Mouse (Mus musculus): ENCODE measurements at regions not wholly inside any gene's neighbourhood (a gene's known extent, or its start where the extent isn't known, plus 50 kb on each side); places are given as distances from the start of the nearest gene placed in this dataset.

DNA sequence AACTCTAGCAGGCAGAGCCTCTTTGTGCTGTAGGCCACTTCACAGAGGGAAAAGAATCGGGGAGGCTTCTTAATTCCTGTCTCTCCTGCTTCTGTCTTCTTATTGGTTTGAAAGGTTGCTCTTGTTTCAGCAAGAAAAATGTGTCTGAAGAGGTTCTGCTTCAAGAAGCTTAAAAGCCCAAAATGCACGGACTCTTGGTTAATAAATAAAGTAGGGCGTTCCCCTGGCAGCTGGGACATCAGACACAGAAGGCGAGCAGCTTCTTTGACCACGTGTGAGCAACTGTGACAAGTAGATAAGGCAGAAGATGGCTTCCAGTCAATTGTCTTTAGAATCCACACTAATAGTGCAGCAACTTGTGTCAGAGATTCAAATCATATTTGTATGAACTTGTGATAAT is 226.9 kb upstream of the Arrdc4 start:
- no peak for ATAC-seq
- Histone ChIP-seq H3K27me3 (replicated peaks; ENCODE audit: control insufficient read depth, insufficient read depth, low read length) (no peaks in the 10 kb centered on the region), H3K4me2 (ENCODE audit: low read length) (no peak overlapping the region), H3K4me3 (replicated peaks; ENCODE audit: low read length) (no peak overlapping the region), H3K27ac (ENCODE audit: low read length) (no peak overlapping the region), H3K9me3 (ENCODE audit: control insufficient read depth, low read length) (no peaks in the 10 kb centered on the region), H3K4me1 (replicated peaks; ENCODE audit: control insufficient read depth, insufficient read depth, low read length) (peaks cover 2% of the 10 kb centered on the region; the same call in 1 of the 2 replicates), H3K9ac (replicated peaks; ENCODE audit: low read depth, low read length) (no peak overlapping the region), H3K36me3 (ENCODE audit: control insufficient read depth, insufficient read depth) (no peaks in the 10 kb centered on the region)
- 61% methylated on average over 5 of the region's 5 CpGs for WGBS

- ATAC-seq = no peak
- Histone ChIP-seq H3K27me3 (replicated peaks; ENCODE audit: control insufficient read depth, insufficient read depth, low read length) (no peaks in the 10 kb centered on the region), H3K4me3 (replicated peaks; ENCODE audit: low read length) (no peak overlapping the region), H3K4me1 (replicated peaks; ENCODE audit: control insufficient read depth, insufficient read depth, low read length) (peaks cover 2% of the 10 kb centered on the region; the same call in 1 of the 2 replicates), H3K9me3 (ENCODE audit: control insufficient read depth, low read length) (no peaks in the 10 kb centered on the region), H3K4me2 (ENCODE audit: low read length) (no peak overlapping the region), H3K36me3 (ENCODE audit: control insufficient read depth, insufficient read depth) (no peaks in the 10 kb centered on the region), H3K27ac (ENCODE audit: low read length) (no peak overlapping the region), H3K9ac (replicated peaks; ENCODE audit: low read depth, low read length) (no peak overlapping the region)
- WGBS = 70% methylated on average over 2 of the region's 2 CpGs
Measured at GRCm38 (mm10) chr7:68975580-68975894, 226.5 kb upstream of the Arrdc4 start.

DNA sequence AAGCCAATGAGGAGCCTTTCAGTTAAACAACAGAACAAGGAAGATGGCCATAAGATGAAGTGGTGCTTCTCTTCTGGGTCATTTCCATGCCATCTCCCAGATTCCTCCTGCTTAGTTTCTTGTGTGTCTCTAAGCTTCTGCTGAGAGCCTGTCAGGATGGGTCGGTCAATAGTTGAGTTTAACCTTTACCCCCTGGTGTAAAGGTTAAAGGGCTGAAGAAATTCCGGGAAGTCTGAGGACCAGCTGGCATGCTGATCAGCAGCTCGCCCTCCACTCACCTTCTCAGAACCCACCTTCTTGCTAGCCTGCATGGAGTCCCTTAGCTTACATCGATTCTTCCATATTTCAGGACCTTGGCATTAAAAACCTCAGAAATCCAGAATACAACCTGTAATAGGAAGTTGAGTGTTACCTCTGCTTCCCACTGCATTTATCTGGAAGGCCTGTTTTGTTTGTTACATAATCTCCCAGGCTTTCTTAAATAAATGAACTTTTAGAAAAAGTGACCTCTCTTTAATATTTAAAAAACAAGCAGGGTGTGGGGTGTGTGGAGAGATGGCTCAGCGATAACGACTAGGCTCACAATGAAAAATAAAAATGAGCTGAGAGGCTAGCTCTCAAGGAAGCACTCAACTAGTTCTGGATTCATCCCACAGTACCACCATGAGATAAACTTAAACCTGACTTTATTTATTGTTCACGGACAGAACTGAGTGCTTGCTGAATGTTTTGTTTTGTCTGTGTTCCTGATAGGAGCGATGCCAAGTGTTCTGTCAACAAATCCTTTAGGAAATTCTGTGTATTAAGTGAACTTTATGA is 225.9 kb upstream of the Arrdc4 start:
- H3K9me3 ChIP-seq (ENCODE audit: control insufficient read depth, low read length) = no peaks in the 10 kb centered on the region
- no peak overlapping the region for H3K27ac ChIP-seq (ENCODE audit: low read length)
- no peak overlapping the region for H3K4me3 ChIP-seq (replicated peaks; ENCODE audit: low read length)
- no peaks in the 10 kb centered on the region for H3K36me3 ChIP-seq (ENCODE audit: control insufficient read depth, insufficient read depth)
- no peak overlapping the region for H3K4me2 ChIP-seq (ENCODE audit: low read length)
- WGBS = 78% methylated on average over 8 of the region's 8 CpGs
- peaks cover 2% of the 10 kb centered on the region; the same call in 1 of the 2 replicates for H3K4me1 ChIP-seq (replicated peaks; ENCODE audit: control insufficient read depth, insufficient read depth, low read length)
- H3K27me3 ChIP-seq (replicated peaks; ENCODE audit: control insufficient read depth, insufficient read depth, low read length) = no peaks in the 10 kb centered on the region
- ATAC-seq = no peak
- no peak overlapping the region for H3K9ac ChIP-seq (replicated peaks; ENCODE audit: low read depth, low read length)

GRCm38 (mm10) chr7:68945886-68946863 is 197.1 kb upstream of the Arrdc4 start:
- no peak overlapping the region for H3K4me2 ChIP-seq (ENCODE audit: low read length)
- WGBS = 49% methylated on average over 6 of the region's 6 CpGs
- ATAC-seq = no peak
- H3K9ac ChIP-seq (replicated peaks; ENCODE audit: low read depth, low read length) = no peak overlapping the region
- no peak overlapping the region for H3K27ac ChIP-seq (ENCODE audit: low read length)
- H3K9me3 ChIP-seq (ENCODE audit: control insufficient read depth, low read length) = no peaks in the 10 kb centered on the region
- H3K36me3 ChIP-seq (ENCODE audit: control insufficient read depth, insufficient read depth) = no peaks in the 10 kb centered on the region
- no peaks in the 10 kb centered on the region for H3K4me1 ChIP-seq (replicated peaks; ENCODE audit: control insufficient read depth, insufficient read depth, low read length)
- H3K4me3 ChIP-seq (replicated peaks; ENCODE audit: low read length) = no peak overlapping the region
- no peaks in the 10 kb centered on the region for H3K27me3 ChIP-seq (replicated peaks; ENCODE audit: control insufficient read depth, insufficient read depth, low read length)

DNA sequence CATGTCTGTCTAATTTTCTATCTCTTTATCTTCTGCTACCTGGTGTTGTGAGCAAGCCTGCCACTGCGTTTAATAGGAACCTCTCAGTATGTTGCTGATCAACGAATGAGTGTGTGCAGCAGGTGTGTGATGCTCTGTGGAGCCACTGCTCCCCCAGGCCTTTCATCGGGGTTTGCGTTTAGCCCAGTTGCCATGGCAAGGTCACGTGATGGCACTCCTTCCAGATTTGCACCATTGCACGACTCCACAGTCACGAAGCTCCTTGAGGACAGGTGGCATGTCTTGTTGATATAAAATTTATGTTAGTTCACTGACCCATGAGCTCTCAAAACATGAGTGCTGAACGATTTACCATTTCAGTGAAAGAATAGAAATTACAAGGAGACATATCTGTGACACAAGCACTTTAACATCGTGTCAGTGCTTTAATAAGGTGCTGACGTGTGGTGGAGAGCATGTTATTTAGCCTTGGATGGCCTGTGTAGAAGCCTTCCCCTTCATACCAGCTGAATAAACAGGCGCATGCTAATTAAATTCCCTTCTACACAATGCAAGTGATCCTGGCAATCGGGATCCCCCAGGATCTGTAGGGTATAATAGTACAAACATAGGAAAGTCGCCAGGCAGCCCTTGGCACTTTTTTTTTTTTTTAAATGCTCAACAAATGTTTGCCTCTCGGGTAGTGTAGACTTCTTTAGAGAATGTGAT is 181.7 kb upstream of the Arrdc4 start:
- Histone ChIP-seq H3K4me2 (ENCODE audit: low read length) (no peak overlapping the region), H3K36me3 (ENCODE audit: control insufficient read depth, insufficient read depth) (no peaks in the 10 kb centered on the region), H3K9ac (replicated peaks; ENCODE audit: low read depth, low read length) (no peak overlapping the region), H3K4me1 (replicated peaks; ENCODE audit: control insufficient read depth, insufficient read depth, low read length) (no peaks in the 10 kb centered on the region), H3K27ac (ENCODE audit: low read length) (no peak overlapping the region), H3K4me3 (replicated peaks; ENCODE audit: low read length) (no peak overlapping the region), H3K27me3 (replicated peaks; ENCODE audit: control insufficient read depth, insufficient read depth, low read length) (no peaks in the 10 kb centered on the region), H3K9me3 (ENCODE audit: control insufficient read depth, low read length) (no peaks in the 10 kb centered on the region)
- 57% methylated on average over 14 of the region's 14 CpGs for WGBS
- 0 out of 2 replicates have a peak, but pooled peaks have one; percentile 47 for ATAC-seq

DNA sequence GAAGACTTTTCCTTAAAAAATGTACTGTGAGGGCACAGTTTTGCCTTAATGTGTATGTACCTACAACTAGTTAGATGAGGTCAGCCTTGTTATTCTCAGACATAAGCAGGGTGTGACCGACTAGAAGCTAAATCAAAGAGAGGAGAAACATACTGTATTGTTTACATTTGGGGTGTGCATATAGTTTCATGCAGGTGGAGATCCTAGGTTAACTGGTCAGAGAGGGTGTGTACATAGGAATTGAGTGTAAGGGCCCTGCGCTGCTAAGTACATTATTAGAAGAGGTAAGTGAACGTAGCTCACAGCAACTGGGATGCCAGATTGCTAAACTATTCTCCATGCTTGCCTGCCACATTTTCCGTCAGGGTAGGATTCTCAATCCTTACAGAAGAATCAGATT is 180.6 kb upstream of the Arrdc4 start:
- no peak for ATAC-seq
- Histone ChIP-seq H3K27ac (ENCODE audit: low read length) (no peak overlapping the region), H3K27me3 (replicated peaks; ENCODE audit: control insufficient read depth, insufficient read depth, low read length) (no peaks in the 10 kb centered on the region), H3K4me2 (ENCODE audit: low read length) (no peak overlapping the region), H3K4me1 (replicated peaks; ENCODE audit: control insufficient read depth, insufficient read depth, low read length) (no peaks in the 10 kb centered on the region), H3K36me3 (ENCODE audit: control insufficient read depth, insufficient read depth) (no peaks in the 10 kb centered on the region), H3K9ac (replicated peaks; ENCODE audit: low read depth, low read length) (no peak overlapping the region), H3K4me3 (replicated peaks; ENCODE audit: low read length) (no peak overlapping the region), H3K9me3 (ENCODE audit: control insufficient read depth, low read length) (no peaks in the 10 kb centered on the region)
- 84% methylated on average over 4 of the region's 4 CpGs for WGBS

DNA sequence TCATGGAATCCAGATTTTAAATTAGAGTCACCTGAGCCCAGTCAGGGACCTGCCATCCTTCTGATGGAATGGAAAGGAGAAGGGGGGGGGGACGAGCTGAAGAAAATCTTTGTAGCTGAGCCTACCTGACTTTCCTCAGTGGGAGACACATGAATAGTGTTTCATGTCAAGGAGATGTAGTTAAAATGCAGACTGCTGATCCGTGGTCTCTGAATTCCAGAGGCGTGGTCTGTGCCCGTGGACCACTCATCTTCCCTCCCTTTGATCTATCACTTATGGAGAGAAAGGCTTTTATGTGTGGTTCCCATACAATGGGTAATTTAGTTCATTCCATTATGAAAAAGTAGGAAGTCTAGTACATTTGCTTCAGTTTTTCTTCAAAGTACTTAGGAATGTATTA is 176.6 kb upstream of the Arrdc4 start:
- Histone ChIP-seq H3K4me3 (replicated peaks; ENCODE audit: low read length) (no peak overlapping the region), H3K4me1 (replicated peaks; ENCODE audit: control insufficient read depth, insufficient read depth, low read length) (no peaks in the 10 kb centered on the region), H3K9ac (replicated peaks; ENCODE audit: low read depth, low read length) (no peak overlapping the region), H3K27ac (ENCODE audit: low read length) (no peak overlapping the region), H3K27me3 (replicated peaks; ENCODE audit: control insufficient read depth, insufficient read depth, low read length) (no peaks in the 10 kb centered on the region), H3K36me3 (ENCODE audit: control insufficient read depth, insufficient read depth) (no peaks in the 10 kb centered on the region), H3K4me2 (ENCODE audit: low read length) (no peak overlapping the region), H3K9me3 (ENCODE audit: control insufficient read depth, low read length) (no peaks in the 10 kb centered on the region)
- ATAC-seq = no peak
- 62% methylated on average over 4 of the region's 4 CpGs for WGBS

GRCm38 (mm10) chr7:68918632-68919435 is 169.8 kb upstream of the Arrdc4 start:
- no peak overlapping the region for H3K4me3 ChIP-seq (replicated peaks; ENCODE audit: low read length)
- no peak overlapping the region for H3K9ac ChIP-seq (replicated peaks; ENCODE audit: low read depth, low read length)
- peaks cover 6% of the 10 kb centered on the region; the same call in 1 of the 2 replicates for H3K4me1 ChIP-seq (replicated peaks; ENCODE audit: control insufficient read depth, insufficient read depth, low read length)
- WGBS = 91% methylated on average over 9 of the region's 9 CpGs
- no peaks in the 10 kb centered on the region for H3K36me3 ChIP-seq (ENCODE audit: control insufficient read depth, insufficient read depth)
- no peaks in the 10 kb centered on the region for H3K27me3 ChIP-seq (replicated peaks; ENCODE audit: control insufficient read depth, insufficient read depth, low read length)
- no peak overlapping the region for H3K27ac ChIP-seq (ENCODE audit: low read length)
- no peaks in the 10 kb centered on the region for H3K9me3 ChIP-seq (ENCODE audit: control insufficient read depth, low read length)
- no peak for ATAC-seq
- H3K4me2 ChIP-seq (ENCODE audit: low read length) = no peak overlapping the region

Data from forebrain, embryonic 16.5 days (tissue).